Mouse (Mus musculus) cerebellum, adult 2 months (tissue): ENCODE results near the gene Efna2.

ENCODE experiments used
- CTCF ChIP-seq: fragments of 200-500 bp; IDR thresholded peaks from 2 replicates; pipeline ENCODE4 v1.5.1; 2011; ENCODE audit warnings: low read depth, mild to moderate bottlenecking, control low read depth, low read length, moderate library complexity, borderline replicate concordance; ENCODE audit not compliant: insufficient read depth
- POLR2A ChIP-seq: fragments of 200-500 bp; IDR thresholded peaks from 2 replicates; pipeline ENCODE4 v1.6.1; 2011; ENCODE audit warnings: low read length, control low read depth, borderline replicate concordance; ENCODE audit not compliant: insufficient read depth

DNA sequence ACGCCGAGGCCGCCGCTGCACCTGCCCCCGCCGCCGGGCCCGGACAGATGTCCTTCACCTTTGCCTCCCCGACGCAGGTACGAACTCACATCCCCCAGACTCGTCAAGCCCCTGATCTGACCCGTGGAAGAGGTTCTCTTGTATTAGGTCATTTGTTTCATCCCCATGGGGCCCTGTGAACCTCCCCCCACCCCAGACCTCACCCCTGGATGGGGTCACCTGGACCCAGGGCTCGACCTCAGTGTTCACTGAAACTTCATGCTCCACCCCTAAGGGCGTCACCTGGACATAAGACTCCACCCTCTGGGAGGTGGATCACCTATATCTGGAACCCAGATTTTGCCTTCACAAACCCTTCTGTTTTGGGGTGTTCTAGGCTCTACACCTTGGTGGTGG is 36.8 kb upstream of the Efna2 start:
- TF ChIP-seq POLR2A (no peak), CTCF (no peak)
